Mouse (Mus musculus) hindbrain, embryonic 14.5 days (tissue): ENCODE data around the gene Rin3. TPM values are rescaled to one million over a fixed set of nuclear protein-coding genes. Genes with fewer than 3 reads are reported as not detected.

Experiments
- ATAC-seq: fragments of 200-750 bp; cut with Nextera tagmentation; 2 replicates; pipeline ENCODE4 v1.8.0; 2017; ENCODE audit warnings: moderate number of reproducible peaks, mild to moderate bottlenecking, moderate TSS enrichment, moderate library complexity; ENCODE audit not compliant: low FRiP score
- DNase-seq: peaks from one replicate; pipeline ENCODE4 v3.0.0-alpha.2; 2015; ENCODE audit warnings: low spot score
- H3K27ac ChIP-seq: fragments of 300-500 bp; sonication (generic); 2 replicates; pipeline ENCODE4 v1.5.1; 2014; ENCODE audit warnings: mild to moderate bottlenecking, moderate library complexity
- H3K27me3 ChIP-seq: fragments of 300-500 bp; sonication (generic); 2 replicates; pipeline ENCODE4 v1.6.1; 2014; ENCODE audit warnings: mild to moderate bottlenecking, low read length, mixed read lengths; ENCODE audit not compliant: control insufficient read depth, insufficient read depth
- H3K36me3 ChIP-seq: fragments of 300-500 bp; sonication (generic); replicated peaks from 2 replicates; pipeline ENCODE4 v1.6.1; 2014; ENCODE audit not compliant: control insufficient read depth, insufficient read depth
- H3K4me1 ChIP-seq: fragments of 300-500 bp; sonication (generic); replicated peaks from 2 replicates; pipeline ENCODE4 v1.6.1; 2014; ENCODE audit warnings: antibody characterized with exemption, low read length, mixed read lengths; ENCODE audit not compliant: control insufficient read depth, insufficient read depth
- H3K4me2 ChIP-seq: fragments of 300-500 bp; sonication (generic); replicated peaks from 2 replicates; pipeline ENCODE4 v1.6.1; 2014; ENCODE audit warnings: mild to moderate bottlenecking, moderate library complexity
- H3K4me3 ChIP-seq: fragments of 300-500 bp; sonication (generic); replicated peaks from 2 replicates; pipeline ENCODE4 v1.5.1; 2014; ENCODE audit warnings: mild to moderate bottlenecking, low read length
- H3K9ac ChIP-seq: fragments of 300-500 bp; sonication (generic); 2 replicates; pipeline ENCODE4 v1.6.1; 2014
- H3K9me3 ChIP-seq: fragments of 300-500 bp; sonication (generic); 2 replicates; pipeline ENCODE4 v1.6.1; 2016; ENCODE audit warnings: low read length; ENCODE audit not compliant: control insufficient read depth
- WGBS: fragments of 180-500 bp; shearing (Covaris S2); extraction: QIAGEN DNeasy Blood & Tissue Kit; methylation state at CpG from one replicate; pipeline ENCODE4 v1.1.7; 2014; 5-methylcytosine and 5-hydroxymethylcytosine counted together
- polyA plus RNA-seq: library from polyadenylated mRNA; unstranded; fragments of >200 nt; fragmentation: Nextera tagmentation; extraction: Ambion mirVana; gene quantifications from 2 replicates; pipeline ENCODE4 v1.2.1, GENCODE M21; 2014

Gene Rin3
- polyA plus RNA-seq, 1 experiment from 2014 or later, result 2.7 TPM

DNA sequence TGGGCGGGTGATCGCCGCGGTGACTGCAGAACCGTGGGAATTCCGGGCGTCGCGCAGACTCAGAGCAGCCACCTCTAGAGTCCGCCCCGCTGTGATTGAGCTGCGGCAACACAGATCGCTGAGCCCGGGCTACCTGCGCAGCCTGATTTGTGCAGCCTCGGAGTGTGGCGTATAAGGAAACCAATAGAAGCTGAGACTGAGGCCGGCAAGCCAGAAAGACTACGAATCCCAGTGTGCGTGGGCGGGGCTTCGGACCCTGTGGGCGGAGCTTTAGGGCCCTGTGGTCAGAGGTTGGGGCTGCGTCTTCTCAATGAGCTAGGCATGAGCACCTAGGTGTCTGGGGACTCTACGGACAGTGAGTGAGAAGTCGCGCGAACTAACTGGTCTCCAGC lies 156.8 kb downstream of the Rin3 start, which contains the start of gene Lgmn:
Lgmn (minus strand) TSS at position 182 of the 392 bp plus-strand sequence.
- peaks cover 13% of the 10 kb centered on the region for H3K4me1 ChIP-seq
- ATAC-seq (peak; percentile 100), DNase-seq (peak; percentile 99)
- no peaks in the 10 kb centered on the region for H3K9me3 ChIP-seq
- 0 out of 2 replicates have a peak within 1 kb of the TSS, but pooled peaks have one; percentile 22 for H3K27ac ChIP-seq
- H3K9ac ChIP-seq, result peak within 1 kb of the TSS; percentile 60
- no peaks in the 10 kb centered on the region for H3K27me3 ChIP-seq
- peak within 1 kb of the TSS; percentile 68 for H3K4me2 ChIP-seq
- WGBS, result 0% methylated on average over 28 of the region's 28 CpGs
- no peaks in the 10 kb centered on the region for H3K36me3 ChIP-seq
- peak within 1 kb of the TSS; percentile 46 for H3K4me3 ChIP-seq

Other genes starting within 250 kb of the Rin3 start
- gene Slc24a4, start 154.3 kb upstream of the Rin3 start, polyA plus RNA-seq, result 2.4 and 2.5 TPM in 2 replicates
- 112 and 118 TPM in 2 replicates for gene Lgmn, start 156.8 kb downstream of the Rin3 start, polyA plus RNA-seq
- gene Golga5, start 186.1 kb downstream of the Rin3 start, polyA plus RNA-seq, result 25.9 and 28.1 TPM in 2 replicates